In genomic region chr12:86660466-86660865, GRCm38 (mm10) we compare ENCODE assay signal across 24 mouse cellular contexts. TPM values are rescaled to one million over a fixed set of nuclear protein-coding genes. Genes with fewer than 3 reads are reported as not detected.
"Had no signal": no experiment of that assay in that cellular context is flagged by ENCODE, and none has a peak within 500 bp of the region (broad histone marks: within the 10 kb centered on the region; RNA-seq: fewer than 3 reads in every experiment).

No protein-coding gene starts in this region.

- H3K4me2 ChIP-seq: limb, embryonic 13.5 days; liver, embryonic 12.5 days; liver, embryonic 15.5 days; neural tube, embryonic 13.5 days; stomach, embryonic 15.5 days had no signal

- H3K27ac ChIP-seq: limb, embryonic 10.5 days; limb, embryonic 13.5 days; liver, embryonic 12.5 days; liver, embryonic 15.5 days; macrophage; stomach, embryonic 15.5 days had no signal

- H3K9ac ChIP-seq: limb, embryonic 13.5 days; liver, embryonic 12.5 days; liver, embryonic 15.5 days; stomach, embryonic 15.5 days had no signal

- H3K36me3 ChIP-seq: limb, embryonic 10.5 days; limb, embryonic 13.5 days; liver, embryonic 12.5 days; liver, embryonic 15.5 days; neural tube, embryonic 13.5 days; stomach, embryonic 15.5 days had no signal

- H3K27me3 ChIP-seq: limb, embryonic 13.5 days; liver, embryonic 15.5 days; neural tube, embryonic 13.5 days; stomach, embryonic 15.5 days had no signal

- ATAC-seq: liver, embryonic 12.5 days; lung, postnatal 0 days; midbrain, embryonic 16.5 days had no signal

- DNase-seq: kidney, adult 2 months; kidney, postnatal 25 days; layer of hippocampus, adult 9-11 months; liver; lung, adult 2 months; retina, postnatal 1 day; right cerebral cortex, postnatal 25 days; spleen, adult 18-20 months; thymus, postnatal 14 days; thymus, postnatal 4 days had no signal

- H3K4me1 ChIP-seq: limb, embryonic 13.5 days; liver, embryonic 12.5 days; liver, embryonic 15.5 days; stomach, embryonic 15.5 days had no signal

- H3K9me3 ChIP-seq: limb, embryonic 10.5 days; limb, embryonic 13.5 days; liver, embryonic 12.5 days; liver, embryonic 15.5 days; neural tube, embryonic 13.5 days; stomach, embryonic 15.5 days had no signal

- H3K4me3 ChIP-seq: layer of hippocampus, adult 2 months; limb, embryonic 10.5 days; limb, embryonic 13.5 days; liver, embryonic 12.5 days; liver, embryonic 15.5 days; myocyte; neural tube, embryonic 13.5 days; stomach, embryonic 15.5 days had no signal

RNA-seq across cellular contexts. Expression of gene Vash1, which starts 18.0 kb away (rescaled TPM):
- total RNA-seq: megakaryocyte, adult 5-6 weeks; monocyte, adult 5-6 weeks; neutrophil, adult 5-6 weeks had no signal
- polyA plus RNA-seq: macrophage had no signal
